Mouse (Mus musculus) hindbrain, embryonic 16.5 days (tissue): Measurements from ENCODE around the gene Ccdc106. TPM values are rescaled to one million over a fixed set of nuclear protein-coding genes. Genes with fewer than 3 reads are reported as not detected.

Experiments used
- ATAC-seq: fragments of 200-750 bp; cut with Nextera tagmentation; 2 replicates; pipeline ENCODE4 v1.8.0; 2017; ENCODE audit warnings: moderate TSS enrichment, moderate library complexity
- H3K27ac ChIP-seq: fragments of 300-500 bp; sonication (generic); 2 replicates; pipeline ENCODE4 v1.5.1; 2014; ENCODE audit warnings: low read depth, mild to moderate bottlenecking, control low read depth, low read length, moderate library complexity
- H3K27me3 ChIP-seq: fragments of 300-500 bp; sonication (generic); replicated peaks from 2 replicates; pipeline ENCODE4 v1.6.1; 2014; ENCODE audit warnings: low read length; ENCODE audit not compliant: control insufficient read depth, insufficient read depth
- H3K36me3 ChIP-seq: fragments of 300-500 bp; sonication (generic); 2 replicates; pipeline ENCODE4 v1.6.1; 2014; ENCODE audit warnings: mild to moderate bottlenecking, low read length, moderate library complexity, mixed read lengths; ENCODE audit not compliant: control insufficient read depth, insufficient read depth
- H3K4me1 ChIP-seq: fragments of 300-500 bp; sonication (generic); 2 replicates; pipeline ENCODE4 v1.6.1; 2014; ENCODE audit warnings: low read depth, low read length; ENCODE audit not compliant: control insufficient read depth, insufficient read depth
- H3K4me2 ChIP-seq: fragments of 300-500 bp; sonication (generic); 2 replicates; pipeline ENCODE4 v1.6.1; 2014; ENCODE audit warnings: mild to moderate bottlenecking, low read length, control low read depth, moderate library complexity
- H3K4me3 ChIP-seq: fragments of 300-500 bp; sonication (generic); 2 replicates; pipeline ENCODE4 v1.5.1; 2014; ENCODE audit warnings: mild to moderate bottlenecking, low read length, control low read depth, moderate library complexity
- H3K9ac ChIP-seq: fragments of 300-500 bp; sonication (generic); 2 replicates; pipeline ENCODE4 v1.6.1; 2014; ENCODE audit warnings: low read depth, mild to moderate bottlenecking, control low read depth, low read length, moderate library complexity
- H3K9me3 ChIP-seq: fragments of 300-500 bp; sonication (generic); 2 replicates; pipeline ENCODE4 v1.6.1; 2014; ENCODE audit warnings: mild to moderate bottlenecking, low read length, moderate library complexity; ENCODE audit not compliant: control insufficient read depth
- WGBS: fragments of 180-500 bp; shearing (Covaris S2); extraction: QIAGEN DNeasy Blood & Tissue Kit; methylation state at CpG from one replicate; pipeline ENCODE4 v1.1.7; 2014; 5-methylcytosine and 5-hydroxymethylcytosine counted together
- polyA plus RNA-seq: library from polyadenylated mRNA; unstranded; fragments of >200 nt; fragmentation: Nextera tagmentation; extraction: Ambion mirVana; gene quantifications from 2 replicates; pipeline ENCODE4 v1.2.1, GENCODE M21; 2015

Ccdc106 gene
- polyA plus RNA-seq, 1 experiment from 2014 or later: 74.5 TPM

GRCm38 (mm10) chr7:5053456-5054179 is 33.3 kb downstream of the Ccdc106 start:
- Histone ChIP-seq H3K4me2 (peak overlapping the region; percentile 79), H3K27ac (peak overlapping the region; percentile 65), H3K9me3 (no peaks in the 10 kb centered on the region), H3K27me3 (peaks cover 6% of the 10 kb centered on the region), H3K4me1 (peaks cover 44% of the 10 kb centered on the region), H3K9ac (peak overlapping the region; percentile 91), H3K4me3 (peak overlapping the region; percentile 79), H3K36me3 (no peaks in the 10 kb centered on the region)
- ATAC-seq: no peak
- 9% methylated on average over 32 of the region's 32 CpGs for WGBS

DNA sequence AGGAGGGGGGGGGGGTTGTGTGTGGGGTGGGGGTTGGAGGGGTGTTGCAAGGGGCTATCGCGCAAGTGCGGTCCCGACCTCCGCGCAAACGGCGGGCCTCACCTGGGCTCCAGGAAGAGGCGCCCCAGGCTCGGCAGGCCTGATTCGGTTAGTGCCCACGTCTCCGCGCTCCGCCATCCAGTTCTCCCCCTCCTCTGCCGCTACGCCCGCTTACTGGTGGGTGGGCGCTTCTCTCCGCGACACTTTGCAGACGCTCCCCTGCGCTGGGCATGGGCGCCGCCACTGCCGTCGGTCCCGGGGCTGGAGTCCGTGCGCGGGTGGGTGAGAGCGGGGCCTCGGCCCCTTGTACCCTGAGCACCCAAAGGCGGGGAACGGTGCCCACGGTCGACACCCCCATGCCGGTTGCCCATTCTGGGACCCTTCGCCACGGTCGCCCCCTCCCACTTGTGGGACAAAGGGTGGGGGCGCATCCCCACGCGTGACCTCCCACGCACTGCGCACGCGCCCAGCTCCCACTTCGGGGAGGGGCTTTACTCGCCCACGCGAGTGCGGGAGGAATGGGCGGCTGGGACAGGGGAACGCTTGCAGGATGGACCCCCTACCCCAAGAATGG is 36.4 kb downstream of the Ccdc106 start:
- Histone ChIP-seq H3K4me3 (peak overlapping the region; percentile 46), H3K27me3 (peaks cover 6% of the 10 kb centered on the region), H3K9ac (peak overlapping the region; percentile 66), H3K36me3 (no peaks in the 10 kb centered on the region), H3K4me2 (peak overlapping the region; percentile 78), H3K9me3 (no peaks in the 10 kb centered on the region), H3K4me1 (peaks cover 57% of the 10 kb centered on the region), H3K27ac (peak overlapping the region; percentile 83)
- WGBS: 2% methylated on average over 49 of the region's 55 CpGs
- ATAC-seq: peak; percentile 25

DNA sequence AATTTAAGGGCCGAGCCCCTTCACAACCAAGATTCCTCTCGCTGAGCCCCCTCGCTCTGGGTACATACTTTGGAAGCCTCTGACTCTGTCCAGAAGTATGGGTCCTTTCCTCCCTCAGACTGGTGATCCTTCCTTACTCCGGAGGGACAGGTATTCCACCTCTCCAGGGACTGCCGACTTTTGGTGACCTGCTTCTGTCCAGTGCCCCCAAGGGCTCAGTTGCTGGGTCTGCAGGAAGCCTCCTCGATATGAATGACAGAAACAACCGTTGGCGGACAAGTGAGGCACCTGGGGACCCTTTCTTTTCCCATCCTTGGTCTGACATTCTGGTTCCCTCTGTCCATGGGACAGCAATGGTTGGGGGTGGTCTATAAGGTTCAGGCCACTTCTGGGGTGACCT is 37.0 kb downstream of the Ccdc106 start:
- 36% methylated on average over 8 of the region's 8 CpGs for WGBS
- peak overlapping the region; percentile 46 for H3K4me3 ChIP-seq
- peak overlapping the region; percentile 78 for H3K4me2 ChIP-seq
- H3K27me3 ChIP-seq: peaks cover 6% of the 10 kb centered on the region
- peaks cover 52% of the 10 kb centered on the region for H3K4me1 ChIP-seq
- peak overlapping the region; percentile 66 for H3K9ac ChIP-seq
- no peaks in the 10 kb centered on the region for H3K36me3 ChIP-seq
- no peak for ATAC-seq
- H3K9me3 ChIP-seq: no peaks in the 10 kb centered on the region
- H3K27ac ChIP-seq: no peak overlapping the region; the same call in 1 of the 2 replicates

GRCm38 (mm10) chr7:5057804-5058203 is 37.5 kb downstream of the Ccdc106 start:
- no peak for ATAC-seq
- Histone ChIP-seq H3K4me1 (peaks cover 49% of the 10 kb centered on the region), H3K4me3 (peak overlapping the region; percentile 46), H3K9me3 (no peaks in the 10 kb centered on the region), H3K27ac (no peak overlapping the region), H3K27me3 (peaks cover 6% of the 10 kb centered on the region), H3K9ac (peak overlapping the region; percentile 66), H3K36me3 (no peaks in the 10 kb centered on the region), H3K4me2 (peak overlapping the region; percentile 78)
- 25% methylated on average over 11 of the region's 11 CpGs for WGBS

DNA sequence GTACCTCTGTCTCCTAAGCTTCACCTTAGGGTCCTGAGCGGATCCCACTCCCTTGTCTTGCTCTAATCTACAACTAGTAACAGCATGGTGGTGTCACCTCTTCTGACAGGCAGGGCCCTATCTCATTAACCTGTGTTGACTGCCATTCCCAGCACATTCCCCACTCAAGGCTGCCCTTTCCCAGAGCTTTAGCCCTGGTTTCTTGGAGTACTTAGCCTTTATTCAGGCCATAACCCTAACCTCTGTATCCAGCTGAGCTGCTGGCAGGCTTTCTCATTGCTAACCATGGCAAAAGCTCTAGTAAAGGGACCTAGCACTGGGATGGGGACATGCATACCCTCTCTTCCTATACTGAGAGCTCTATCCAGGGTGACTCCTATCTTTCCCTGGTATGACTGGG is 38.3 kb downstream of the Ccdc106 start:
- Histone ChIP-seq H3K4me3 (no peak overlapping the region), H3K36me3 (no peaks in the 10 kb centered on the region), H3K27ac (no peak overlapping the region), H3K27me3 (peaks cover 6% of the 10 kb centered on the region), H3K9ac (no peak overlapping the region), H3K4me1 (peaks cover 47% of the 10 kb centered on the region), H3K4me2 (no peak overlapping the region), H3K9me3 (no peaks in the 10 kb centered on the region)
- no peak for ATAC-seq
- 92% methylated on average over 1 of the region's 1 CpGs for WGBS

DNA sequence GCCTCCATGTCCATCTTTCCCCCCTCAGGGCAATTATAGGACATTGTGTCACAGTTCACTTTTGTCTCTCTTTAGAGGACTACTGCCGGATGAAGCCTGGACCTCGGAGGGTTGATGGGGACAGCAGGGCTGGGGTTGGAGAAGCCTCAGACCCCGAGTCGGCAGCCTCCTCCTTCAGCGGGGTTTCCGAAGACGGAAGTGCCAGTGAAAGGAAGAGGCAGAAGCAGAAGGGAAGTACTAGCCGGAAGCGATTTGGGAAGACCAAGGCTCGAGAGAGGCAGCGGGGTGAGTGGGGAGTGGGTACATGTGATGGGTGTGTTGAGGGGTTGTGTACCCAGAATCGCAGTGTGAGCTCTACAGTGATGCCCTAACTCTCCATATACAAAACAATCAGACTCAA is 39.1 kb downstream of the Ccdc106 start:
- WGBS: 93% methylated on average over 12 of the region's 12 CpGs
- Histone ChIP-seq H3K9me3 (no peaks in the 10 kb centered on the region), H3K36me3 (no peaks in the 10 kb centered on the region), H3K4me3 (no peak overlapping the region), H3K27me3 (peaks cover 5% of the 10 kb centered on the region), H3K9ac (peak overlapping the region; percentile 83; the same call in 1 of the 2 replicates), H3K4me2 (no peak overlapping the region), H3K27ac (peak overlapping the region; percentile 99), H3K4me1 (peaks cover 51% of the 10 kb centered on the region)
- no peak for ATAC-seq

DNA sequence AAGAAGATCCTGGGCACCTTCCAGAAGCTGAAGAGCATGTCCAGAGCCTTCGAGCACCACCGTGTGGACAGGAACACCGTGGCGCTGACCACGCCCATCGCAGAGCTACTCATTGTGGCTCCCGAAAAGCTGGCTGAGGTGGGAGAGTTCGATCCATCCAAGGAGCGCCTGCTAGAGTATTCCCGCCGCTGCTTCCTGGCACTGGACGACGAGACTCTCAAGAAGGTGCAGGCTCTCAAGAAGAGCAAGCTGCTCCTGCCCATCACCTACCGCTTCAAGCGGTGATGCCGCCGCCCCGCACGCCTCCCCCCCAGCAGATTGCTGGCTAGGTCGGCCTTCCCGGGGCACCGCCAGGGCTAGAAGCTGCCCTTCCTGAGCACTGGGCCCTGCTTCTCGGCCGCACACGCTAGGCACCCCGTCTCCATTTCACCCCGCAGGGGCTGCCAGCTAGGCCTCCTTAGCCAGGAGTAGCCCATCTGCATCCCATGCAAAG is 39.9 kb downstream of the Ccdc106 start:
- no peaks in the 10 kb centered on the region for H3K9me3 ChIP-seq
- no peaks in the 10 kb centered on the region; the same call in 1 of the 2 replicates for H3K27me3 ChIP-seq
- peaks cover 46% of the 10 kb centered on the region for H3K4me1 ChIP-seq
- WGBS: 1% methylated on average over 27 of the region's 27 CpGs
- ATAC-seq: peak; percentile 2; the same call in 1 of the 2 replicates
- H3K36me3 ChIP-seq: no peaks in the 10 kb centered on the region
- H3K4me2 ChIP-seq: peak overlapping the region; percentile 96
- H3K9ac ChIP-seq: peak overlapping the region; percentile 83
- H3K27ac ChIP-seq: peak overlapping the region; percentile 99
- peak overlapping the region; percentile 74 for H3K4me3 ChIP-seq

GRCm38 (mm10) chr7:5060944-5061773 is 40.8 kb downstream of the Ccdc106 start:
- under 1% methylated on average over 60 of the region's 60 CpGs for WGBS
- Histone ChIP-seq H3K9ac (peak overlapping the region; percentile 83), H3K27ac (peak overlapping the region; percentile 99), H3K4me1 (peaks cover 39% of the 10 kb centered on the region), H3K9me3 (no peaks in the 10 kb centered on the region), H3K4me3 (peak overlapping the region; percentile 74), H3K4me2 (peak overlapping the region; percentile 96), H3K36me3 (no peaks in the 10 kb centered on the region), H3K27me3 (no peaks in the 10 kb centered on the region)
- ATAC-seq: peak; percentile 86
